Comparison of ENCODE assay signal across 17 mouse cellular contexts in genomic region chr5:64599015-64599414, GRCm38 (mm10).
A peak's percentile ranks its signal among the peaks of the same experiment; 100 is the strongest.
DNase-seq lines count a peak whose midpoint lies in the region; ATAC-seq and TF ChIP-seq lines count a peak whose summit lies in the region.
"Had no signal": no experiment of that assay in that cellular context is flagged by ENCODE, and none has a peak within 500 bp of the region (broad histone marks: within the 10 kb centered on the region; RNA-seq: fewer than 3 reads in every experiment).

No protein-coding gene starts in this region.

- H3K27me3 ChIP-seq in heart, adult 2 months (ENCODE audit: control insufficient read depth, insufficient read depth, low read length), result no peaks in the 10 kb centered on the region
- H3K27me3 ChIP-seq in kidney, postnatal 0 days (ENCODE audit: insufficient read depth, low read length), result no peaks in the 10 kb centered on the region
- no peaks in the 10 kb centered on the region for H3K27me3 ChIP-seq in stomach, postnatal 0 days (ENCODE audit: control insufficient read depth, insufficient read depth, low read length)
- H3K27me3 ChIP-seq: embryonic facial prominence, embryonic 15.5 days; limb, embryonic 12.5 days had no signal

- WGBS in heart, adult 2 months, result 59% methylated on average over 3 of the region's 3 CpGs
- WGBS in kidney, postnatal 0 days, result 19% methylated on average over 3 of the region's 3 CpGs
- WGBS in bone marrow, adult 2 months, result 77% methylated on average over 3 of the region's 3 CpGs
- 52% methylated on average over 3 of the region's 3 CpGs for WGBS in stomach, postnatal 0 days

- H3K79me2 ChIP-seq in heart, adult 2 months (replicated peaks; ENCODE audit: control insufficient read depth, insufficient read depth, low read length), result no peaks in the 10 kb centered on the region

- H3K9ac ChIP-seq in heart, adult 2 months (ENCODE audit: low read depth, low read length), result no peak overlapping the region
- no peak overlapping the region for H3K9ac ChIP-seq in kidney, postnatal 0 days (ENCODE audit: low read depth, low read length)
- no peak overlapping the region for H3K9ac ChIP-seq in stomach, postnatal 0 days (ENCODE audit: low read length)
- H3K9ac ChIP-seq: embryonic facial prominence, embryonic 15.5 days; limb, embryonic 12.5 days had no signal

- H3K4me3 ChIP-seq in heart, adult 2 months, result no peak overlapping the region
- H3K4me3 ChIP-seq in kidney, postnatal 0 days (replicated peaks; ENCODE audit: low read depth, low read length), result no peak overlapping the region
- H3K4me3 ChIP-seq in bone marrow, adult 2 months (replicated peaks; ENCODE audit: control insufficient read depth, low read depth, low read length), result no peak overlapping the region
- H3K4me3 ChIP-seq in stomach, postnatal 0 days (ENCODE audit: low read depth, low read length), result no peak overlapping the region
- H3K4me3 ChIP-seq: embryonic facial prominence, embryonic 15.5 days; limb, embryonic 12.5 days had no signal

- no peaks in the 10 kb centered on the region for H3K9me3 ChIP-seq in kidney, postnatal 0 days (replicated peaks; ENCODE audit: low read length)
- no peaks in the 10 kb centered on the region for H3K9me3 ChIP-seq in stomach, postnatal 0 days (ENCODE audit: control insufficient read depth, low read length)
- H3K9me3 ChIP-seq: embryonic facial prominence, embryonic 15.5 days; hindbrain, embryonic 10.5 days; limb, embryonic 12.5 days had no signal

- peak; percentile 29; the same call in 1 of the 2 replicates for ATAC-seq in kidney, postnatal 0 days (replicated peaks; ENCODE audit: low FRiP score, low read depth)
- no peak for ATAC-seq in stomach, postnatal 0 days (ENCODE audit: low FRiP score, low TSS enrichment)
- ATAC-seq: forebrain, embryonic 16.5 days had no signal

- intact Hi-C loops in heart, adult 2 months (cut with DNase I), result loop anchor here (5.0 kb wide), 3 partner anchors 92 to 203 kb away; partner anchors contain the start of gene Klf3
- intact Hi-C loops in heart, postnatal 14 days (cut with DNase I), result no loop called here

- peaks cover 9% of the 10 kb centered on the region for H3K4me1 ChIP-seq in heart, adult 2 months (ENCODE audit: control insufficient read depth, insufficient read depth, low read length)
- peaks cover 19% of the 10 kb centered on the region for H3K4me1 ChIP-seq in kidney, postnatal 0 days (replicated peaks; ENCODE audit: insufficient read depth, low read length)
- H3K4me1 ChIP-seq in bone marrow, adult 2 months (ENCODE audit: control insufficient read depth, insufficient read depth, low read length), result peaks cover 5% of the 10 kb centered on the region
- peaks cover 4% of the 10 kb centered on the region for H3K4me1 ChIP-seq in stomach, postnatal 0 days (replicated peaks; ENCODE audit: control insufficient read depth, insufficient read depth)

- H3K27ac ChIP-seq in heart, adult 2 months, result peak overlapping the region; percentile 79
- H3K27ac ChIP-seq in kidney, postnatal 0 days, result peak overlapping the region; percentile 87
- H3K27ac ChIP-seq in bone marrow, adult 2 months (ENCODE audit: control insufficient read depth, insufficient read depth, low read depth, low read length, poor library complexity), result 0 out of 2 replicates have a peak overlapping the region, but pooled peaks have one; percentile 38
- no peak overlapping the region for H3K27ac ChIP-seq in stomach, postnatal 0 days (replicated peaks)

- no peak for TF ChIP-seq POLR2A in heart, adult 2 months (IDR thresholded peaks at IDR 0.05; ENCODE audit: insufficient read depth, low read depth, low read length)
- TF ChIP-seq POLR2A in bone marrow, adult 2 months (IDR thresholded peaks at IDR 0.05; ENCODE audit: borderline replicate concordance, control insufficient read depth, low read depth, low read length), result no peak

- H3K4me2 ChIP-seq in kidney, postnatal 0 days (ENCODE audit: low read length), result no peak overlapping the region
- H3K4me2 ChIP-seq in stomach, postnatal 0 days (replicated peaks; ENCODE audit: low read depth), result no peak overlapping the region
- H3K4me2 ChIP-seq: embryonic facial prominence, embryonic 15.5 days had no signal

- TF ChIP-seq EP300 in heart, adult 2 months (IDR thresholded peaks at IDR 0.05; ENCODE audit: insufficient read depth, low read depth, low read length), result no peak
- TF ChIP-seq EP300 in stomach, postnatal 0 days (optimal IDR thresholded peaks at IDR 0.05), result no peak

- peak in 1 of 2 experiments; percentile 30 for DNase-seq in heart, adult 2 months
- DNase-seq in heart, postnatal 14 days, result no peak
- no peak for DNase-seq in kidney, postnatal 0 days (ENCODE audit: low spot score)
- DNase-seq in kidney, adult 9 months, result no peak
- DNase-seq in B cell, adult 2 months, result peak; percentile 25 to 28
- DNase-seq in adrenal gland, adult 2 months, result no peak
- DNase-seq in stomach, postnatal 0 days (ENCODE audit: low spot score), result no peak
- DNase-seq: adrenal gland, adult 8-10 months; cerebellum, postnatal 25 days; gastrocnemius, postnatal 25 days; lung, postnatal 4 days; right cerebral cortex, adult 18-20 months had no signal

- TF ChIP-seq CTCF in heart, adult 2 months (IDR thresholded peaks at IDR 0.05), result no peak
- no peak for TF ChIP-seq CTCF in kidney, postnatal 0 days (IDR thresholded peaks at IDR 0.05; ENCODE audit: low read depth)
- no peak for TF ChIP-seq CTCF in bone marrow, adult 2 months (IDR thresholded peaks at IDR 0.05; ENCODE audit: control insufficient read depth, insufficient read depth, low read length)
- no peak for TF ChIP-seq CTCF in stomach, postnatal 0 days (IDR thresholded peaks at IDR 0.05; ENCODE audit: low read depth)

- H3K36me3 ChIP-seq in heart, adult 2 months (ENCODE audit: control insufficient read depth, insufficient read depth, low read length), result peaks cover 4% of the 10 kb centered on the region; the same call in 1 of the 2 replicates
- no peaks in the 10 kb centered on the region for H3K36me3 ChIP-seq in kidney, postnatal 0 days (ENCODE audit: insufficient read depth, low read length)
- no peaks in the 10 kb centered on the region for H3K36me3 ChIP-seq in stomach, postnatal 0 days (ENCODE audit: control insufficient read depth, insufficient read depth, low read length)
- H3K36me3 ChIP-seq: embryonic facial prominence, embryonic 15.5 days; hindbrain, embryonic 10.5 days; limb, embryonic 12.5 days had no signal

Comparison
In these comparisons a context has a peak if more than half of its experiments do, and no peak if none do; other contexts are left out.
1. DNase-seq: peak in B cell, adult 2 months (2 of 2); none in heart, postnatal 14 days (0 of 2), kidney, postnatal 0 days (single experiment), kidney, adult 9 months (single experiment), adrenal gland, adult 2 months (single experiment) and stomach, postnatal 0 days (single experiment).